Mouse (Mus musculus) liver, postnatal 0 days (tissue): Measurements from ENCODE around the gene Cpt1a. TPM values are rescaled to one million over a fixed set of nuclear protein-coding genes. Genes with fewer than 3 reads are reported as not detected.

ENCODE experiments used
- ATAC-seq: fragments of 200-750 bp; cut with Nextera tagmentation; 2 replicates; pipeline ENCODE4 v1.8.0; 2017; ENCODE audit warnings: mild to moderate bottlenecking, moderate library complexity
- DNase-seq: peaks from one replicate; pipeline ENCODE4 v3.0.0-alpha.2; 2016
- H3K27ac ChIP-seq: fragments of 300-500 bp; sonication (generic); 2 replicates; pipeline ENCODE4 v1.5.1; 2014; ENCODE audit warnings: antibody characterized with exemption, moderate library complexity, mild to moderate bottlenecking, low read depth
- H3K27me3 ChIP-seq: fragments of 300-500 bp; sonication (generic); 2 replicates; pipeline ENCODE4 v1.6.1; 2014; ENCODE audit warnings: low read length, control low read depth, mixed read lengths; ENCODE audit not compliant: insufficient read depth
- H3K36me3 ChIP-seq: fragments of 300-500 bp; sonication (generic); replicated peaks from 2 replicates; pipeline ENCODE4 v1.6.1; 2014; ENCODE audit warnings: mild to moderate bottlenecking, control low read depth, low read length, moderate library complexity, mixed read lengths; ENCODE audit not compliant: insufficient read depth
- H3K4me1 ChIP-seq: fragments of 300-500 bp; sonication (generic); 2 replicates; pipeline ENCODE4 v1.6.1; 2014; ENCODE audit warnings: antibody characterized with exemption, mild to moderate bottlenecking, control low read depth; ENCODE audit not compliant: insufficient read depth
- H3K4me2 ChIP-seq: fragments of 300-500 bp; sonication (generic); 2 replicates; pipeline ENCODE4 v1.6.1; 2014; ENCODE audit warnings: low read depth, mild to moderate bottlenecking, low read length, moderate library complexity, mixed read lengths
- H3K4me3 ChIP-seq: fragments of 300-500 bp; sonication (generic); 2 replicates; pipeline ENCODE4 v1.5.1; 2014; ENCODE audit warnings: low read depth, low read length
- H3K9ac ChIP-seq: fragments of 300-500 bp; sonication (generic); replicated peaks from 2 replicates; pipeline ENCODE4 v1.6.1; 2014; ENCODE audit warnings: mild to moderate bottlenecking, moderate library complexity
- H3K9me3 ChIP-seq: fragments of 300-500 bp; sonication (generic); 2 replicates; pipeline ENCODE4 v1.6.1; 2016; ENCODE audit warnings: mild to moderate bottlenecking, control low read depth, low read length, mixed read lengths
- CTCF ChIP-seq: sonication (generic); IDR thresholded peaks from 2 replicates; pipeline ENCODE4 v1.5.1; 2016; ENCODE audit warnings: antibody characterized with exemption, low read depth
- EP300 ChIP-seq: IDR thresholded peaks from 2 replicates; pipeline ENCODE4 v1.6.1; 2016; ENCODE audit warnings: antibody characterized with exemption, low read depth, mild to moderate bottlenecking
- WGBS: fragments of 180-500 bp; shearing (Covaris S2); extraction: QIAGEN DNeasy Blood & Tissue Kit; methylation state at CpG from one replicate; pipeline ENCODE4 v1.1.7; 2014; ENCODE audit not compliant: insufficient replicate concordance; 5-methylcytosine and 5-hydroxymethylcytosine counted together
- polyA plus RNA-seq: library from polyadenylated mRNA; unstranded; fragments of >200 nt; fragmentation: Nextera tagmentation; extraction: Ambion mirVana; gene quantifications from 2 replicates; pipeline ENCODE4 v1.2.1, GENCODE M21; 2015

The Cpt1a gene
- polyA plus RNA-seq, 1 experiment from 2014 or later: 140 TPM

DNA sequence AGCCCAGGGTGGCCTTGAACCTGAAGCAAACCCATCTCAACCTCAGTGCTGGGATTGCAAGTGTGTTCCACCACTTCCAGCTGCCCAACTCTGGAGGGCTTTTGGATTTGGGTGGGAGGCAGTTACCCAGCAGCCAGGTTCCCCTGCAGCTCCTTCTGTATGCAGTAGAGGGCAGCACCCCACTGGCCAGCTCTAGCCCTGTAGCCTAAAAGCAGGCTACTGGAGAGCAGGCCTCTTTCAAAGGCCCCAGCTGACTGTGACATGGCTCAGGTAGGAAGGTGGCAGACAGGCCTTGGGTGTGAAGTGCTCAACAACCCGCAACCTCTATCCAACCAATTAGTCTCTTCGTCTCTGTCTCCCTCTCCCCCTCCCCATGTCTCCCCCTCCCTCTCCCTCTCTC lies 30.1 kb upstream of the Cpt1a start:
- H3K9ac ChIP-seq: no peak overlapping the region
- H3K4me1 ChIP-seq: no peaks in the 10 kb centered on the region
- H3K36me3 ChIP-seq: peaks cover 31% of the 10 kb centered on the region
- no peak overlapping the region for H3K27ac ChIP-seq
- H3K4me2 ChIP-seq: no peak overlapping the region
- ATAC-seq (peak; percentile 87), DNase-seq (peak; percentile 64)
- H3K4me3 ChIP-seq: no peak overlapping the region
- TF ChIP-seq CTCF (peak; percentile 88), EP300 (no peak)
- no peaks in the 10 kb centered on the region for H3K9me3 ChIP-seq
- H3K27me3 ChIP-seq: no peaks in the 10 kb centered on the region
- WGBS: 76% methylated on average over 2 of the region's 2 CpGs

DNA sequence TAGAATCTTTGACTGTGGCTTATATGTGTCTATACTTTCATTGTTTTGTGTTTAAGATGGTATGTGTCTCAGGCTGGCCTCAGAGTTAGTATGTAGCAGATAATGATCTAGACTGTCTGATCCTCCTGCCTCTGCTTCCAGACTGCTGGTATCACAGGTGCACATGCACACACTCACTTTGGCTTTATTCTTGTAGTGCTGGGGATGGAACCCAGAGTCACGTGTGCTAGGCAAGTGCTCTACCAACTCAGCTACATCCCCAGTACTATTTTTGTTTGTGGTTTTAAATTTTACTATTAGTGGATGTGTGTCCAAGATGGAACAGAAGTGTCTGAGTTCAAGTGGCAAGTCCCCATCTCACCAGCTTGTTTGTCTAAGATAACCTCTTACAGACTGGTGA lies 29.1 kb upstream of the Cpt1a start:
- no peak overlapping the region for H3K9ac ChIP-seq
- H3K4me2 ChIP-seq: no peak overlapping the region
- no peak overlapping the region for H3K4me3 ChIP-seq
- no peaks in the 10 kb centered on the region for H3K9me3 ChIP-seq
- H3K36me3 ChIP-seq: peaks cover 27% of the 10 kb centered on the region
- no peak overlapping the region for H3K27ac ChIP-seq
- ATAC-seq: no peak
- H3K27me3 ChIP-seq: no peaks in the 10 kb centered on the region
- WGBS: 79% methylated on average over 1 of the region's 1 CpGs
- no peak for DNase-seq
- TF ChIP-seq EP300: no peak
- TF ChIP-seq CTCF: no peak
- H3K4me1 ChIP-seq: no peaks in the 10 kb centered on the region

DNA sequence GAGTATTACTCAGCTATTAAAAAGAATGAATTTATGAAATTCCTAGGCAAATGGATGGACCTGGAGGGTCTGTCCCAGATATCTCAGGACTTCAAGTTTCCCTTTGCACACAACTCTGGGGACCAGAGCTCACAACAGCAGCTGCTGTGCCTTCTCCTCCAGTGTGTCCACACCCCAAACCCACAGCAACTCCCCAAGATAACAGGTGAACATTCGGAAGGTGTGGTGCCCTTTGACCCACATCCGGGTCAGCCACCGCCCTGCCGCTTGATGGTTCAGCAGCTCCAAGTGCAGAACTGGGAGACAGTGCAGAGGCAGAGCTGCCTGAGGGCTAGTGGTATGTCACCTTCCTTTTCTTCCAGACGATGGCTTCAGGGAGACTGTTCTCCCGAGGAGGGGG lies 26.9 kb upstream of the Cpt1a start:
- Histone ChIP-seq H3K27ac (no peak overlapping the region), H3K36me3 (peaks cover 12% of the 10 kb centered on the region), H3K4me2 (no peak overlapping the region), H3K4me1 (no peaks in the 10 kb centered on the region), H3K4me3 (no peak overlapping the region), H3K9me3 (no peaks in the 10 kb centered on the region), H3K9ac (no peak overlapping the region), H3K27me3 (no peaks in the 10 kb centered on the region)
- ATAC-seq (no peak), DNase-seq (no peak)
- WGBS: 66% methylated on average over 6 of the region's 6 CpGs
- TF ChIP-seq CTCF (no peak), EP300 (no peak)

DNA sequence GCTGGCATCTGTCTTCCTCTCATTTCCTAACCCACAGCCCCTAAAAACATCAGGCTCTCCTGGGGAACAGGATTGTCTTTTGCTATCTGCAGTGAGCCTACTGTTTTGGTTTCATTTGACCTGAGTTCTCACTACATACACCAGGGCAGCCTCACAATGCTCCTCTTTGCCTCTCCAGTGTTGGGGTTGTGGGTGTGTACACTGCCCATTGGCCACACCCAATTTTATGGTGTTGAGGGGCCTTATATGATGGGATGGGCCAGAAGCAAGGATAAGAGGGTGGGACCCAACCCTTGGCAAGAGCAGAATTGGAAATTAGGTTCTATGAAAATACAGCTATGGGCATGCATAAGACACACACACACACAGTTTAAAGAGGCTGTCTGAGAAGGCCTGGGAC lies 25.1 kb upstream of the Cpt1a start:
- no peak overlapping the region for H3K9ac ChIP-seq
- no peak for ATAC-seq
- no peak for DNase-seq
- no peak overlapping the region for H3K4me2 ChIP-seq
- H3K27me3 ChIP-seq: no peaks in the 10 kb centered on the region
- H3K4me1 ChIP-seq: no peaks in the 10 kb centered on the region
- TF ChIP-seq CTCF: no peak
- no peak for TF ChIP-seq EP300
- no peaks in the 10 kb centered on the region; the same call in 1 of the 2 replicates for H3K36me3 ChIP-seq
- H3K27ac ChIP-seq: no peak overlapping the region
- no peak overlapping the region for H3K4me3 ChIP-seq
- H3K9me3 ChIP-seq: no peaks in the 10 kb centered on the region

DNA sequence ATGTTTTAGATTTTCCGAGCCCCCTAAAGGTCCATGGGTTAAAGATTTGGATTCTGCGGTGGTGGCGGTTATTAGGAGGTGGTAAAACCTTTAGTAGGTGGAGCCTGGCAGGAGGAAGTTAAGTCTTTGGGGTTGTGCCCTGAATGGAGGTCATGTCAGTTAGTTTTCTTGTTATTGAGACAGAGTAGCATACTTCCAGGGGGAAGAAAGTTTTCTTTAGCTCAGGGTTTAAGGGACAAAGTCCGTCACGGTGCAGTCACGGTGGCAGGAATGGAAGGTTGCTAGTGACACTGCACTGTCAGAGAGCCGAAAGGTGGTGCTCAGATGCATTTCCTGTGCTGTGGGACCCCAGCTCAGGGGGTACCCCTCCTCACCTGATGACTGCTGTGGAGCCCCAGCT lies 24.4 kb upstream of the Cpt1a start:
- TF ChIP-seq EP300 (no peak), CTCF (no peak)
- DNase-seq (no peak), ATAC-seq (no peak)
- H3K36me3 ChIP-seq: no peaks in the 10 kb centered on the region; the same call in 1 of the 2 replicates
- H3K4me2 ChIP-seq: no peak overlapping the region
- no peaks in the 10 kb centered on the region for H3K4me1 ChIP-seq
- no peak overlapping the region for H3K4me3 ChIP-seq
- H3K27ac ChIP-seq: no peak overlapping the region
- no peaks in the 10 kb centered on the region for H3K9me3 ChIP-seq
- no peaks in the 10 kb centered on the region for H3K27me3 ChIP-seq
- WGBS: 74% methylated on average over 7 of the region's 7 CpGs
- H3K9ac ChIP-seq: no peak overlapping the region

DNA sequence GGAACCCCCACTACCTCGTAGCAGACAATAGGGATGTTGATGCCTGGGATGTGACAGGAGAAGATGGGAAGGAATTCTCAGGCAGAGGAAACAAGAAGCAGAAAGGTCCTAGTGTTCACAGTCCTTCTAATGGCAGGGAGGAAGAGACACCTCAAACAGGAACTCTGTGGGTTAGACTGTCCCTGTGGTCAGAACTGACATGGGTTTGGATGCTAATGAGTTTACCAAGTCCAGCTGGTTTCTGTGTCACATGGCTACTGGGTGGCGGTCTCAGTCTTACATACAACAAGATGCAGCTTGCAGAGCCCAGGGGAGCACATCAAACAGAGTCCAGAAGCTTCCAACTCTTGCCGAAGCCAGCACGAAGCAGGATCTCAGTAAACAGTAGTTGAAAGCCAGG lies 18.1 kb upstream of the Cpt1a start:
- 53% methylated on average over 4 of the region's 4 CpGs for WGBS
- Histone ChIP-seq H3K9me3 (no peaks in the 10 kb centered on the region), H3K9ac (no peak overlapping the region), H3K4me3 (no peak overlapping the region), H3K4me1 (no peaks in the 10 kb centered on the region), H3K27ac (no peak overlapping the region), H3K27me3 (no peaks in the 10 kb centered on the region), H3K36me3 (no peaks in the 10 kb centered on the region), H3K4me2 (no peak overlapping the region)
- no peak for TF ChIP-seq EP300
- no peak for TF ChIP-seq CTCF
- DNase-seq (no peak), ATAC-seq (no peak)

DNA sequence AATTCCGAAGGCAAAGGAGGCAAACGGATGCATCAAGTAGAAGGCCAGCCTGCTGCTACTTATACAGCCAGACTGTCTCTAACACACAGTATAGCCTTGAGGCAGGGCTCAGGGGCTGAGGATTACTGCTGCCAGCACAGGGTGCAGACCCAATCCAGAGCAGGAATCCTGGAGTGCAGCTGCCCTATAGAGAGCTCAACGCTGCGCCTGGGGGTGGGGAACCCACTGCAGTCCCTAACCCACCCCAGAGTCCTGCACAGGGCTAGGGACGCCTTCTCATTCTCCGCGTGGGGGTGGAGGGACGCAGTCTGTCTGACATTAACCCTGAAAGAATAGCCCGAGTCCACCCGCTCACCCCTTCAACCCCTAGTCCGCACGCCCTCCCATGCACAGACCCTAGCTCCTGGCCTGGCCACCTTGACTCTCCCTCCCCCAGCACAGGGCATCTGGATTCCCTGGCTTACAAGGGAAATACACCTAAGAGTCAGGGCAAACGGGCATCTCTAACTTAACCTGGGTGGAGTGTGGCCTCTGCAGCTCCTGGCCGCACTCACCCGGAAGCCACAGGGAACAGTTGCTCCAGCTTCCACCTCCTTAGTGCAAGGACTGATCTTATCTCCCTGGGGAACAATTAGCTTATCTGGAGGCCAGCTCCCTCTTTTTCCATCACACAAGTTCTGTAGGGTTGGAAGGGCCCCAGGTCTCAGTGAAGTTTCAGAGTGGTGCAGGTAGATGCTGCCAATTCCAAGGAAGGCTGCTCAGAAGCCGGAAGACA lies 14.8 kb upstream of the Cpt1a start:
- Histone ChIP-seq H3K9me3 (no peaks in the 10 kb centered on the region), H3K36me3 (no peaks in the 10 kb centered on the region), H3K27ac (no peak overlapping the region), H3K4me1 (no peaks in the 10 kb centered on the region), H3K4me3 (no peak overlapping the region), H3K9ac (no peak overlapping the region), H3K27me3 (no peaks in the 10 kb centered on the region), H3K4me2 (no peak overlapping the region)
- TF ChIP-seq CTCF (no peak), EP300 (no peak)
- ATAC-seq: no peak
- no peak for DNase-seq
- WGBS: 64% methylated on average over 16 of the region's 16 CpGs
